Mouse (Mus musculus) bone marrow, adult 2 months (tissue): Measurements from ENCODE around the gene Msmp.

Source experiments
- CTCF ChIP-seq: fragments of 200-500 bp; IDR thresholded peaks from 2 replicates; pipeline ENCODE4 v1.5.1; 2011; ENCODE audit warnings: low read length, control low read depth; ENCODE audit not compliant: control insufficient read depth, insufficient read depth
- POLR2A ChIP-seq: fragments of 200-500 bp; IDR thresholded peaks from 2 replicates; pipeline ENCODE4 v1.6.1; 2011; ENCODE audit warnings: low read depth, mild to moderate bottlenecking, control low read depth, low read length, borderline replicate concordance; ENCODE audit not compliant: control insufficient read depth

DNA sequence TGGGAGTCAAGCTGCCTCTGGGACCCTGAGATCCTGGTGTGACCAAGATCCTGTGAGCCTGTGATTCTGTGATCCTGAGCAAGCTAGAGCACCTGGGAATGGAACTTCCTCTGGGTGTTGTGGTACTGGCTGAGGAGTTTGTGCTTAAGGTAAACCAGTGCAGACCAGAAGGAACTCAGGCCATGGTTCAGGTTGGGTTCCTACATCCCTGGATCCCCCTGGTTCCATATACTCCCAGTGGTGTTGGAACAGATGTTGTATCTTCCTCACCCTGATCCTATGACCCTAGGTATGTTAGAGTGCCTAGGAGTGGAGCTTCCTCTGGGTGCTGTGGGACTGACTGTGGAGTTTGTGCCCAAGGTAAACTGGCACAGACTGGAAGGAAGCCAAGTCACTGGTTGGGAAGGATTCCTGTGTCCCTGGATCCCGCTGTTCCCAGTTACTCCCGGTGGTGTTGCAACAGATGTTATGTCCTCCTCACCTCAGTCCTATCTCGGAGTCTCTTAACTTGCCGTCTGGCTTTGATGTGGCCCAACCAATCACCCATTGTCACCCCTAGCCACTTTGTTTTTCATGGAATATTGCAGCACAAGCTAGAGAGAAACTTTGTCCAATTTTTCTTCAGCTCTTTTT lies 36.0 kb upstream of the Msmp start:
- TF ChIP-seq CTCF (no peak), POLR2A (no peak)
